Mouse (Mus musculus): Measurements from ENCODE around the gene Ucp3.

- TF ChIP-seq POLR2A (IDR thresholded peaks at IDR 0.05; ENCODE audit: low read depth, low read length) (no peak), CTCF (conservative IDR thresholded peaks at IDR 0.05; ENCODE audit: insufficient read depth, insufficient read length, low read depth, low read length) (no peak)
These were observed 38.8 kb downstream of the Ucp3 start for GRCm38 (mm10) chr7:100511602-100512001.
